Mouse (Mus musculus) left cerebral cortex, postnatal 25 days (tissue): Measurements from ENCODE around the gene Rnf220. TPM values are rescaled to one million over a fixed set of nuclear protein-coding genes. Genes with fewer than 3 reads are reported as not detected.

Experiments
- total RNA-seq, 2 experiments: library from RNA; stranded (reverse); gene quantifications; 2 replicates each; pipeline ENCODE4 v1.2.3; 2021

Rnf220 gene
- total RNA-seq, 2 experiments from 2014 or later, result 179 to 182 TPM

Other genes with a start within 250 kb of the Rnf220 start
- gene Tmem53, start 245.1 kb downstream of the Rnf220 start, total RNA-seq, result 1 to 10 TPM; 2.4 to 5.2 TPM
- gene Armh1, start 244.9 kb downstream of the Rnf220 start, total RNA-seq, result under 1 TPM in 1 of 2 experiments, not detected in 1; 0.55 TPM
- 100 to 1,000 TPM; 183 to 214 TPM for gene Eri3, start 53.3 kb upstream of the Rnf220 start, total RNA-seq
- gene Dmap1, start 185.2 kb upstream of the Rnf220 start, total RNA-seq, result 10 to 100 TPM; 33.1 to 35.2 TPM
- gene Gm12845, start 227.4 kb upstream of the Rnf220 start, total RNA-seq, result not detected